ENCODE assay signal across 9 mouse cellular contexts in genomic region chr13:46043568-46043967, GRCm38 (mm10).
DNase-seq lines count a peak whose midpoint lies in the region; ATAC-seq and TF ChIP-seq lines count a peak whose summit lies in the region.
"Had no signal": no experiment of that assay in that cellular context is flagged by ENCODE, and none has a peak within 500 bp of the region (broad histone marks: within the 10 kb centered on the region; RNA-seq: fewer than 3 reads in every experiment).

No protein-coding gene starts in this region.

- TF ChIP-seq POLR2A in cerebellum, adult 2 months (IDR thresholded peaks at IDR 0.05; ENCODE audit: borderline replicate concordance, insufficient read depth, low read length): no peak

- H3K9ac ChIP-seq in liver, embryonic 12.5 days: no peak overlapping the region
- H3K9ac ChIP-seq: midbrain, embryonic 12.5 days had no signal

- H3K27ac ChIP-seq in liver, embryonic 12.5 days: no peak overlapping the region
- no peak overlapping the region for H3K27ac ChIP-seq in cerebellum, adult 2 months (ENCODE audit: insufficient read depth, low read length)
- H3K27ac ChIP-seq: midbrain, embryonic 12.5 days had no signal

- no peaks in the 10 kb centered on the region for H3K9me3 ChIP-seq in liver, embryonic 12.5 days (replicated peaks)
- H3K9me3 ChIP-seq: midbrain, embryonic 12.5 days had no signal

- peak overlapping the region; percentile 40; the same call in 1 of the 2 replicates for H3K4me2 ChIP-seq in liver, embryonic 12.5 days
- H3K4me2 ChIP-seq: midbrain, embryonic 12.5 days had no signal

- H3K4me3 ChIP-seq in liver, embryonic 12.5 days: no peak overlapping the region
- H3K4me3 ChIP-seq in cerebellum, adult 2 months (replicated peaks; ENCODE audit: insufficient read depth, low read depth, low read length): no peak overlapping the region
- H3K4me3 ChIP-seq: midbrain, embryonic 12.5 days had no signal

- 62% methylated on average over 12 of the region's 12 CpGs for WGBS in liver, embryonic 12.5 days (ENCODE audit: insufficient replicate concordance)
- 84% methylated on average over 12 of the region's 12 CpGs for WGBS in cerebellum, adult 2 months

- peaks cover 12% of the 10 kb centered on the region for H3K4me1 ChIP-seq in liver, embryonic 12.5 days
- no peaks in the 10 kb centered on the region for H3K4me1 ChIP-seq in cerebellum, adult 2 months (ENCODE audit: control insufficient read depth, insufficient read depth, low read length)

- no peaks in the 10 kb centered on the region for H3K36me3 ChIP-seq in liver, embryonic 12.5 days
- H3K36me3 ChIP-seq: midbrain, embryonic 12.5 days had no signal

- no peaks in the 10 kb centered on the region for H3K27me3 ChIP-seq in liver, embryonic 12.5 days (replicated peaks)
- H3K27me3 ChIP-seq in cerebellum, adult 2 months (ENCODE audit: control insufficient read depth, insufficient read depth, low read length): no peaks in the 10 kb centered on the region
- H3K27me3 ChIP-seq: midbrain, embryonic 12.5 days had no signal

- peak; percentile 48 for DNase-seq in layer of hippocampus, adult 11-12 months (ENCODE audit: low spot score)
- DNase-seq in layer of hippocampus, postnatal 25 days (ENCODE audit: extremely low spot score in 1 of 2, low spot score in 1 of 2): no peak
- peak; percentile 68 for DNase-seq in Muller cell, postnatal 12 days (ENCODE audit: inconsistent ontology term)
- peak; percentile 42 for DNase-seq in adrenal gland, postnatal 14 days
- no peak for DNase-seq in cerebellum, adult 2 months
- no peak for DNase-seq in thymus, postnatal 36 days
- DNase-seq: gastrocnemius, postnatal 25 days had no signal

- ATAC-seq in liver, embryonic 12.5 days: no peak

- no peak for TF ChIP-seq CTCF in cerebellum, adult 2 months (IDR thresholded peaks at IDR 0.05; ENCODE audit: borderline replicate concordance, insufficient read depth, low read depth, low read length)

Comparison
In these comparisons a context has a peak if more than half of its experiments do, and no peak if none do; other contexts are left out.
1. DNase-seq: peak in layer of hippocampus, adult 11-12 months (single experiment), Muller cell, postnatal 12 days (single experiment) and adrenal gland, postnatal 14 days (single experiment); none in layer of hippocampus, postnatal 25 days (0 of 2), cerebellum, adult 2 months (0 of 2) and thymus, postnatal 36 days (0 of 2).